Mouse (Mus musculus) neural tube, embryonic 11.5 days (tissue): ENCODE data around the gene F5. TPM values are rescaled to one million over a fixed set of nuclear protein-coding genes. Genes with fewer than 3 reads are reported as not detected.

ENCODE experiments used
- ATAC-seq: fragments of 200-750 bp; cut with Nextera tagmentation; 2 replicates; pipeline ENCODE4 v1.8.0; 2017; ENCODE audit warnings: moderate number of reproducible peaks, mild to moderate bottlenecking, moderate TSS enrichment, moderate library complexity; ENCODE audit not compliant: insufficient read depth, low FRiP score, low TSS enrichment
- DNase-seq: peaks from one replicate; pipeline ENCODE4 v3.0.0-alpha.2; 2015; ENCODE audit warnings: low spot score
- H3K27ac ChIP-seq: fragments of 300-500 bp; sonication (generic); 2 replicates; pipeline ENCODE4 v1.5.1; 2014; ENCODE audit warnings: low read depth, mild to moderate bottlenecking, low read length
- H3K27me3 ChIP-seq: fragments of 300-500 bp; sonication (generic); 2 replicates; pipeline ENCODE4 v1.6.1; 2014; ENCODE audit warnings: mild to moderate bottlenecking, low read length, mixed read lengths; ENCODE audit not compliant: control insufficient read depth, insufficient read depth
- H3K36me3 ChIP-seq: fragments of 300-500 bp; sonication (generic); 2 replicates; pipeline ENCODE4 v1.6.1; 2014; ENCODE audit warnings: mild to moderate bottlenecking, low read length, moderate library complexity, mixed read lengths; ENCODE audit not compliant: control insufficient read depth, insufficient read depth
- H3K4me1 ChIP-seq: fragments of 300-500 bp; sonication (generic); 2 replicates; pipeline ENCODE4 v1.6.1; 2014; ENCODE audit warnings: low read length, mixed read lengths; ENCODE audit not compliant: control insufficient read depth, insufficient read depth
- H3K4me2 ChIP-seq: fragments of 300-500 bp; sonication (generic); 2 replicates; pipeline ENCODE4 v1.6.1; 2014; ENCODE audit warnings: low read depth, mild to moderate bottlenecking, moderate library complexity
- H3K4me3 ChIP-seq: fragments of 300-500 bp; sonication (generic); 2 replicates; pipeline ENCODE4 v1.5.1; 2014; ENCODE audit warnings: low read depth, low read length
- H3K9ac ChIP-seq: fragments of 300-500 bp; sonication (generic); 2 replicates; pipeline ENCODE4 v1.6.1; 2014; ENCODE audit warnings: mild to moderate bottlenecking, low read length
- H3K9me3 ChIP-seq: fragments of 300-500 bp; sonication (generic); 2 replicates; pipeline ENCODE4 v1.6.1; 2016; ENCODE audit warnings: low read length; ENCODE audit not compliant: control insufficient read depth
- WGBS: fragments of 180-500 bp; shearing (Covaris S2); extraction: QIAGEN DNeasy Blood & Tissue Kit; methylation state at CpG from one replicate; pipeline ENCODE4 v1.1.7; 2014; 5-methylcytosine and 5-hydroxymethylcytosine counted together
- polyA plus RNA-seq: library from polyadenylated mRNA; unstranded; fragments of >200 nt; fragmentation: Nextera tagmentation; extraction: Ambion mirVana; gene quantifications from 2 replicates; pipeline ENCODE4 v1.2.1, GENCODE M21; 2014

Gene F5
- polyA plus RNA-seq, 1 experiment from 2014 or later = 0.42 TPM

- H3K27ac ChIP-seq = no peak overlapping the region
- H3K4me1 ChIP-seq = no peaks in the 10 kb centered on the region
- DNase-seq (no peak), ATAC-seq (no peak)
- no peak overlapping the region for H3K4me2 ChIP-seq
- H3K9me3 ChIP-seq = no peaks in the 10 kb centered on the region
- no peak overlapping the region for H3K4me3 ChIP-seq
- no peaks in the 10 kb centered on the region for H3K27me3 ChIP-seq
- H3K36me3 ChIP-seq = no peaks in the 10 kb centered on the region
- H3K9ac ChIP-seq = no peak overlapping the region
- 87% methylated on average over 3 of the region's 3 CpGs for WGBS
Measured at GRCm38 (mm10) chr1:164120777-164121158, 30.9 kb upstream of the F5 start.

- H3K9me3 ChIP-seq = no peaks in the 10 kb centered on the region
- H3K27me3 ChIP-seq = no peaks in the 10 kb centered on the region
- H3K4me1 ChIP-seq = no peaks in the 10 kb centered on the region
- H3K27ac ChIP-seq = no peak overlapping the region
- 45% methylated on average over 3 of the region's 3 CpGs for WGBS
- no peak overlapping the region for H3K4me2 ChIP-seq
- no peak for DNase-seq
- no peak overlapping the region for H3K9ac ChIP-seq
- H3K4me3 ChIP-seq = no peak overlapping the region
- no peaks in the 10 kb centered on the region for H3K36me3 ChIP-seq
- no peak for ATAC-seq
Measured at GRCm38 (mm10) chr1:164123836-164124235, 27.8 kb upstream of the F5 start.

- 61% methylated on average over 3 of the region's 3 CpGs for WGBS
- Histone ChIP-seq H3K4me3 (no peak overlapping the region), H3K9me3 (no peaks in the 10 kb centered on the region), H3K4me1 (no peaks in the 10 kb centered on the region), H3K36me3 (no peaks in the 10 kb centered on the region), H3K27me3 (no peaks in the 10 kb centered on the region), H3K27ac (no peak overlapping the region), H3K4me2 (no peak overlapping the region), H3K9ac (no peak overlapping the region)
- no peak for ATAC-seq
- no peak for DNase-seq
Measured at GRCm38 (mm10) chr1:164130013-164130412, 21.6 kb upstream of the F5 start.

GRCm38 (mm10) chr1:164132609-164133008 lies 19.0 kb upstream of the F5 start:
- Histone ChIP-seq H3K9ac (no peak overlapping the region), H3K4me1 (no peaks in the 10 kb centered on the region), H3K36me3 (no peaks in the 10 kb centered on the region), H3K27me3 (no peaks in the 10 kb centered on the region), H3K4me2 (no peak overlapping the region), H3K27ac (no peak overlapping the region), H3K4me3 (no peak overlapping the region), H3K9me3 (no peaks in the 10 kb centered on the region)
- DNase-seq (no peak), ATAC-seq (no peak)
- 85% methylated on average over 1 of the region's 1 CpGs for WGBS

- no peak for ATAC-seq
- no peaks in the 10 kb centered on the region for H3K9me3 ChIP-seq
- H3K9ac ChIP-seq = no peak overlapping the region
- WGBS = 82% methylated on average over 6 of the region's 6 CpGs
- no peak overlapping the region for H3K4me3 ChIP-seq
- no peak overlapping the region for H3K27ac ChIP-seq
- no peaks in the 10 kb centered on the region for H3K36me3 ChIP-seq
- no peak for DNase-seq
- no peaks in the 10 kb centered on the region for H3K27me3 ChIP-seq
- no peaks in the 10 kb centered on the region for H3K4me1 ChIP-seq
- no peak overlapping the region for H3K4me2 ChIP-seq
Measured at GRCm38 (mm10) chr1:164134101-164134500, 17.5 kb upstream of the F5 start.

- Histone ChIP-seq H3K9me3 (no peaks in the 10 kb centered on the region), H3K36me3 (no peaks in the 10 kb centered on the region), H3K4me1 (no peaks in the 10 kb centered on the region), H3K27me3 (no peaks in the 10 kb centered on the region), H3K9ac (no peak overlapping the region), H3K4me3 (no peak overlapping the region), H3K4me2 (no peak overlapping the region), H3K27ac (no peak overlapping the region)
- ATAC-seq (no peak), DNase-seq (no peak)
- 76% methylated on average over 5 of the region's 5 CpGs for WGBS
Measured at GRCm38 (mm10) chr1:164135360-164135759, 16.3 kb upstream of the F5 start.

- H3K9me3 ChIP-seq = no peaks in the 10 kb centered on the region
- no peak for DNase-seq
- H3K4me3 ChIP-seq = no peak overlapping the region
- H3K27ac ChIP-seq = no peak overlapping the region
- 81% methylated on average over 11 of the region's 11 CpGs for WGBS
- no peaks in the 10 kb centered on the region for H3K36me3 ChIP-seq
- H3K9ac ChIP-seq = no peak overlapping the region
- no peak for ATAC-seq
- no peaks in the 10 kb centered on the region for H3K4me1 ChIP-seq
- H3K4me2 ChIP-seq = no peak overlapping the region
- no peaks in the 10 kb centered on the region for H3K27me3 ChIP-seq
Measured at GRCm38 (mm10) chr1:164135960-164136359, 15.7 kb upstream of the F5 start.

- Histone ChIP-seq H3K9me3 (no peaks in the 10 kb centered on the region), H3K27me3 (no peaks in the 10 kb centered on the region), H3K9ac (no peak overlapping the region), H3K4me3 (no peak overlapping the region), H3K36me3 (no peaks in the 10 kb centered on the region), H3K4me1 (no peaks in the 10 kb centered on the region), H3K4me2 (no peak overlapping the region), H3K27ac (no peak overlapping the region)
- ATAC-seq (no peak), DNase-seq (no peak)
- WGBS = 79% methylated on average over 6 of the region's 6 CpGs
Measured at GRCm38 (mm10) chr1:164136636-164137035, 15.0 kb upstream of the F5 start.

- Histone ChIP-seq H3K4me3 (no peak overlapping the region), H3K27ac (no peak overlapping the region), H3K9ac (no peak overlapping the region), H3K4me1 (no peaks in the 10 kb centered on the region), H3K36me3 (no peaks in the 10 kb centered on the region), H3K9me3 (no peaks in the 10 kb centered on the region), H3K4me2 (no peak overlapping the region), H3K27me3 (no peaks in the 10 kb centered on the region)
- peak; percentile 77 for ATAC-seq
- peak; percentile 82 for DNase-seq
- WGBS = 8% methylated on average over 5 of the region's 5 CpGs
Measured at GRCm38 (mm10) chr1:164138365-164139130, 13.1 kb upstream of the F5 start.
